Mouse (Mus musculus): Measurements from ENCODE around the gene Kcnmb2. TPM values are rescaled to one million over a fixed set of nuclear protein-coding genes. Genes with fewer than 3 reads are reported as not detected.
A peak's percentile ranks its signal among the peaks of the same experiment; 100 is the strongest.

Gene Kcnmb2
- total and polyA plus RNA-seq, 2 experiments from 2014 or later = 10.4 to 15.0 TPM

DNA sequence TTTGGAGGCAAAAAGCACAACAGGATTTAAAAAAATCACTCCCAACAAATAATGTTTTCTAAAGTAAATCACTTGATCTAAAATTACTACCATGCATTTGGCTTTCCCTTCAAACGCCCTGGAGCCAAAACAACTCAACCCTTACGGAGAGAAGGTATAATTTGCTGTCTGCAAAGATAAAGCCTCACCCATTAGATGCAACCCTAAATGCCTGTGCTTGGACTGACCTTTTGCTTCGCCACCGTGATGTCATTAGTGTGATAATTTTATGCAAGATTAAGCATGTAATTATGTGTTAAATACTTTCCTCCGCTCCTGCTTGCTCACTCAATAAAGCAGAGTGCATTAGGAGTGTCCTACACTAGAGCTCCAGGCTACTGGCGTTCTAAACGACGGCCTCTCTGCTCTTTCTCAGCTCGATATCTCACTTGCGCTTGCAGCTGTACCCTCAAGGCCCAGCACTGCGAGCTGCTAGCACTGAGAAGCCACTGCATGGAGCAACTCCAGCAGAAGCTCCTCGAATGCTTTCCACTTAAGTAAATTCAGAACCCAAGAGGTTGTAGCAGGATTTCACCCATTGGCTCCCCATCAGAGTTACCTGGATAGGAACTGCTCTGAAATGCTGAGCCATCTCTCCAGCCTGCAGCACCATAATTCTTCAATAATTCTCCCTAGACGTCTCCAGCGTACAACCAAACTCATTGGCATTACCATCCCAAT lies 247.7 kb downstream of the Kcnmb2 start:
- H3K36me3 ChIP-seq (ENCODE audit: insufficient read depth, low read length) = no peaks in the 10 kb centered on the region
- DNase-seq (ENCODE audit: low spot score) = no peak

DNA sequence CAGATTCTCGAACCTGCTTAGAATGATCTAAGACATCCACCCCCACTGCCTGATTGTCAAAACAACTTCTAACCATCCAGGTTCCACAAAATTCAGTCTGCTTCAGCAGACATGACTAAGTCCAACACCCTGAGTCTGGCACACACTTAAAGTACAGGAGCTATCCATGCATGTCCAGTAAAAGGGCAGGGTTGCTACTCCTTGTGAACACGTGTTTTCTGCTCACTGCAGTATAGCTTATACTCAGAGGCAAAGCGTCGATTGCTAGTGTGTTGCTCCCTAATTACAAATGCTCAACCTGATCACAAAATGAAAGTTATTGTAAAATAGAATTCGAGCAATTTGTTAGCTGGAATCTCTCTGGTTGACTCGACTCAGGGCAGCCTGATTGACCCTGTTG lies 278.2 kb downstream of the Kcnmb2 start:
- no peaks in the 10 kb centered on the region for H3K36me3 ChIP-seq (ENCODE audit: insufficient read depth, low read length)
- 69% methylated on average over 6 of the region's 6 CpGs for WGBS
- H3K9me3 ChIP-seq (ENCODE audit: low read length) = no peaks in the 10 kb centered on the region
- H3K4me3 ChIP-seq (ENCODE audit: low read depth, low read length) = no peak overlapping the region
- H3K27me3 ChIP-seq (ENCODE audit: insufficient read depth, low read length) = no peaks in the 10 kb centered on the region
- DNase-seq (ENCODE audit: low spot score) (no peak), ATAC-seq (ENCODE audit: low FRiP score) (no peak)
- no peak overlapping the region for H3K27ac ChIP-seq (ENCODE audit: low read depth, low read length)
- no peaks in the 10 kb centered on the region for H3K4me1 ChIP-seq (ENCODE audit: insufficient read depth, low read length)
- no peak overlapping the region for H3K9ac ChIP-seq (replicated peaks; ENCODE audit: low read length, poor library complexity, severe bottlenecking)
- no peak for TF ChIP-seq CTCF (IDR thresholded peaks at IDR 0.05)
- H3K4me2 ChIP-seq (ENCODE audit: low read depth, low read length, poor library complexity, severe bottlenecking) = no peak overlapping the region

More for the DNA sequence above, 247.7 kb downstream of the Kcnmb2 start:
- WGBS = 62% methylated on average over 14 of the region's 14 CpGs
- Histone ChIP-seq H3K4me3 (ENCODE audit: low read depth, low read length) (no peak overlapping the region), H3K4me1 (ENCODE audit: insufficient read depth, low read length) (no peaks in the 10 kb centered on the region), H3K27ac (ENCODE audit: low read depth, low read length) (no peak overlapping the region), H3K9me3 (ENCODE audit: low read length) (no peaks in the 10 kb centered on the region), H3K4me2 (ENCODE audit: low read depth, low read length, poor library complexity, severe bottlenecking) (no peak overlapping the region), H3K9ac (replicated peaks; ENCODE audit: low read length, poor library complexity, severe bottlenecking) (no peak overlapping the region), H3K27me3 (ENCODE audit: insufficient read depth, low read length) (no peaks in the 10 kb centered on the region)
- ATAC-seq (ENCODE audit: low FRiP score) = no peak
- TF ChIP-seq CTCF (IDR thresholded peaks at IDR 0.05) = no peak

DNA sequence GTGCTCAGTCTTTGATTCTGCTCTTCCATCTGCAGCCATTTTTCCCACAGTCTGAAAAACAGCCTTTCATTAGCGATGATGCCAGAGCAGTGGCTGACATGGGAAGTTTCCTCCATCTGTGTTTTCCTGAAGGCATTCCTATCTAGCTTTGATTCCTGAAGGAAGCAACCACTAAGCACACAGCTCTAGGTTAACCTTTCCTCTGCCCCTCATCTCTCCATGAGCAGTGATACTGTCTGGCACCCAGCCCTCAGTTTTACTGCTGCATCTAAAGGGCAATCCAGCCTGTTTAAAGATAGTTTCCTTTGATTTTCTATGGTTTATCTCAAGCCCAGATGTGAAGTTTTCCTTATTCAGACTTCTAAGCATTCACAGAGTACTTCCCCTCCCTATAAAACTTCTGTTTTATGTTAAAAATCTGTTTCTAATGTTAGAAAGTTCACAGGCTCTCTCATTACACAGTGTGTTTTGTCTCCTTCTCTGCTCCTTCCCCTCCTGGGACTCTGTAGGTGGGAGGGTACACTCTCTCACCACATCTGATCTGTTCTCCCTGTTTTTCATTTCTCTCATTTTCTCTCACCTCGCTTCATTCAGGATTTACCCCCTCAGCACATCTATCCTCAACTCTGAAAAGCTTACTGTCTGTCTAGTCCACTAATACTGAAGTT lies 283.7 kb downstream of the Kcnmb2 start:
- Histone ChIP-seq H3K27ac (ENCODE audit: low read depth, low read length) (no peak overlapping the region), H3K9me3 (ENCODE audit: low read length) (no peaks in the 10 kb centered on the region), H3K4me1 (ENCODE audit: insufficient read depth, low read length) (no peaks in the 10 kb centered on the region), H3K4me2 (ENCODE audit: low read depth, low read length, poor library complexity, severe bottlenecking) (no peak overlapping the region), H3K4me3 (ENCODE audit: low read depth, low read length) (no peak overlapping the region), H3K9ac (replicated peaks; ENCODE audit: low read length, poor library complexity, severe bottlenecking) (no peak overlapping the region), H3K27me3 (ENCODE audit: insufficient read depth, low read length) (no peaks in the 10 kb centered on the region), H3K36me3 (ENCODE audit: insufficient read depth, low read length) (no peaks in the 10 kb centered on the region)
- no peak for TF ChIP-seq CTCF (IDR thresholded peaks at IDR 0.05)
- no peak for DNase-seq (ENCODE audit: low spot score)
- ATAC-seq (ENCODE audit: low FRiP score) = no peak
- 71% methylated on average over 2 of the region's 2 CpGs for WGBS

DNA sequence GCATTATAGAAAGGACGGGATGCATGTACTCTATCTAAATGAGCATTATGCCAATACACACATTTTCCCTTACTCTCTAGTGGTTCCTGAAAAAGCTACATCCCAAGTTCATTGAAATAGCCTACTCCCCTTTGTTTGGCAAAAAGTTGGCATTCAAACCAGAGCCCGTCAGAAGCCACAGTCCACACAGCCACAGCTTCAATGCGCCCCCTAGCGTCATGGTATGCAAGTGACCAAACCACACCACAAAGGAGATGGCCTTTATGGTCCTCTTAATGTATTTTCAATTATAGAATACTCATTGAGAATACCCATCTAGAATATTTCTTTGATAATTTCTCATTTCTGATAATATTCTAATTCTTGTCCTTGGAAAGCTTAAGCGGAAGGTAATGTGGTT lies 286.2 kb downstream of the Kcnmb2 start:
- Histone ChIP-seq H3K9me3 (ENCODE audit: low read length) (no peaks in the 10 kb centered on the region), H3K27me3 (ENCODE audit: insufficient read depth, low read length) (no peaks in the 10 kb centered on the region), H3K4me2 (ENCODE audit: low read depth, low read length, poor library complexity, severe bottlenecking) (no peak overlapping the region), H3K4me3 (ENCODE audit: low read depth, low read length) (no peak overlapping the region), H3K4me1 (ENCODE audit: insufficient read depth, low read length) (no peaks in the 10 kb centered on the region), H3K9ac (replicated peaks; ENCODE audit: low read length, poor library complexity, severe bottlenecking) (no peak overlapping the region), H3K27ac (ENCODE audit: low read depth, low read length) (no peak overlapping the region), H3K36me3 (ENCODE audit: insufficient read depth, low read length) (no peaks in the 10 kb centered on the region)
- DNase-seq (ENCODE audit: low spot score) (peak; percentile 68), ATAC-seq (ENCODE audit: low FRiP score) (peak; percentile 56; the same call in 1 of the 2 replicates)
- TF ChIP-seq CTCF (IDR thresholded peaks at IDR 0.05) = peak; percentile 74
- WGBS = 33% methylated on average over 5 of the region's 5 CpGs

DNA sequence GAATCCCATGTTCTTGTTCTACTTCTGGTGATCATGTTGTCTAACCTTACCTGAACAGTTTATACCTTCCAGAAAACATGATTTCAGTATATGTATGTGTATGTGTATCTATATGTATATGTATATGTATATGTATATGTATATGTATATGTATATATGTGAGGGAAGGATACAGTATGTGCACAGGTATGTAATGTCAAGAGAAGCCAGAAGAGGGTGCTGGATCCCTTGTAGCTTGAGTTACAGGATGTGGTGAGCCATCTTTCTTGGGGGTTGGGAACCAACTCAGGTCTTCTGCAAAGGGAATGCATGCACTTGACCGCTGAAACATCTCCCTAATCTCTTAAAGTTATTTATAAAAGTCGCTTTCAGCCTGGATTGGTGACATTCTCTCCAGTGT lies 286.6 kb downstream of the Kcnmb2 start:
- Histone ChIP-seq H3K36me3 (ENCODE audit: insufficient read depth, low read length) (no peaks in the 10 kb centered on the region), H3K27ac (ENCODE audit: low read depth, low read length) (no peak overlapping the region)
- TF ChIP-seq CTCF (IDR thresholded peaks at IDR 0.05) = peak; percentile 31

DNA sequence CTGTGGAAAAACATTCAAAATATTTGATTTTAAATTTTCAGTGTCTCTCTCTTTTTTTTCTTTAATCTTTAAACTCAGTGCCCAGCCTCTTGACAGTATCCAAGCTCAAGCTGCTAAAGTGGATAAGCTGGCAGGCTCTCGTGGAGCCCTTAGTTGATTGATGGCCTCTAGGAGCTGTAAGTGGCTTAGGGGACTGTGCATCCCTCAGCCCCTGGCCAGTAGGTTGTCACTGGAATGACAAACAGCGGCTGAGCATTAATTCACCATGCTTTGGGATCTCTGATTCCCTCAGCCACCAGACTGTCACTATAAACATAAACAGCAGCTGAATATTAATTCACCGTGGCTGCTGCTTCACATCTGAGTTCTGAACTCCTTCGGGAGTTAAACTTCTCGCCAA lies 287.6 kb downstream of the Kcnmb2 start:
- Histone ChIP-seq H3K4me3 (ENCODE audit: low read depth, low read length) (no peak overlapping the region), H3K4me1 (ENCODE audit: insufficient read depth, low read length) (no peaks in the 10 kb centered on the region), H3K9me3 (ENCODE audit: low read length) (no peaks in the 10 kb centered on the region), H3K4me2 (ENCODE audit: low read depth, low read length, poor library complexity, severe bottlenecking) (no peak overlapping the region), H3K27ac (ENCODE audit: low read depth, low read length) (peak overlapping the region; percentile 47; the same call in 1 of the 2 replicates), H3K36me3 (ENCODE audit: insufficient read depth, low read length) (no peaks in the 10 kb centered on the region), H3K9ac (replicated peaks; ENCODE audit: low read length, poor library complexity, severe bottlenecking) (no peak overlapping the region), H3K27me3 (ENCODE audit: insufficient read depth, low read length) (no peaks in the 10 kb centered on the region)
- peak; percentile 32 for DNase-seq (ENCODE audit: low spot score)
- ATAC-seq (ENCODE audit: low FRiP score) = no peak
- 31% methylated on average over 5 of the region's 5 CpGs for WGBS
- no peak for TF ChIP-seq CTCF (IDR thresholded peaks at IDR 0.05)

More for the DNA sequence above, 286.6 kb downstream of the Kcnmb2 start:
- H3K4me1 ChIP-seq (ENCODE audit: insufficient read depth, low read length) = no peaks in the 10 kb centered on the region
- H3K9ac ChIP-seq (replicated peaks; ENCODE audit: low read length, poor library complexity, severe bottlenecking) = no peak overlapping the region
- no peak overlapping the region for H3K4me3 ChIP-seq (ENCODE audit: low read depth, low read length)
- no peaks in the 10 kb centered on the region for H3K9me3 ChIP-seq (ENCODE audit: low read length)
- H3K27me3 ChIP-seq (ENCODE audit: insufficient read depth, low read length) = no peaks in the 10 kb centered on the region
- ATAC-seq (ENCODE audit: low FRiP score) (no peak), DNase-seq (ENCODE audit: low spot score) (peak; percentile 21)
- WGBS = 87% methylated on average over 2 of the region's 2 CpGs
- H3K4me2 ChIP-seq (ENCODE audit: low read depth, low read length, poor library complexity, severe bottlenecking) = no peak overlapping the region
